Mouse (Mus musculus) forebrain, embryonic 16.5 days (tissue): Measurements from ENCODE around the gene Pik3r5. TPM values are rescaled to one million over a fixed set of nuclear protein-coding genes. Genes with fewer than 3 reads are reported as not detected.

Source experiments
- ATAC-seq: fragments of 200-750 bp; cut with Nextera tagmentation; 2 replicates; pipeline ENCODE4 v1.8.0; 2017; ENCODE audit warnings: mild to moderate bottlenecking, moderate library complexity
- H3K27ac ChIP-seq: fragments of 300-500 bp; sonication (generic); 2 replicates; pipeline ENCODE4 v1.5.1; 2014; ENCODE audit warnings: low read length, control low read depth
- H3K27me3 ChIP-seq: fragments of 300-500 bp; sonication (generic); replicated peaks from 2 replicates; pipeline ENCODE4 v1.6.1; 2014; ENCODE audit warnings: low read length; ENCODE audit not compliant: control insufficient read depth, insufficient read depth
- H3K36me3 ChIP-seq: fragments of 300-500 bp; sonication (generic); 2 replicates; pipeline ENCODE4 v1.6.1; 2014; ENCODE audit not compliant: control insufficient read depth, insufficient read depth
- H3K4me1 ChIP-seq: fragments of 300-500 bp; sonication (generic); replicated peaks from 2 replicates; pipeline ENCODE4 v1.6.1; 2014; ENCODE audit warnings: low read length; ENCODE audit not compliant: control insufficient read depth, insufficient read depth
- H3K4me2 ChIP-seq: fragments of 300-500 bp; sonication (generic); 2 replicates; pipeline ENCODE4 v1.6.1; 2014; ENCODE audit warnings: mild to moderate bottlenecking, low read length, control low read depth
- H3K4me3 ChIP-seq: fragments of 300-500 bp; sonication (generic); replicated peaks from 2 replicates; pipeline ENCODE4 v1.5.1; 2014; ENCODE audit warnings: mild to moderate bottlenecking, low read length, control low read depth
- H3K9ac ChIP-seq: fragments of 300-500 bp; sonication (generic); replicated peaks from 2 replicates; pipeline ENCODE4 v1.6.1; 2014; ENCODE audit warnings: low read depth, low read length, control low read depth
- H3K9me3 ChIP-seq: fragments of 300-500 bp; sonication (generic); 2 replicates; pipeline ENCODE4 v1.6.1; 2016; ENCODE audit warnings: low read length; ENCODE audit not compliant: control insufficient read depth
- WGBS: fragments of 180-500 bp; shearing (Covaris S2); extraction: QIAGEN DNeasy Blood & Tissue Kit; methylation state at CpG from one replicate; pipeline ENCODE4 v1.1.7; 2014; 5-methylcytosine and 5-hydroxymethylcytosine counted together
- polyA plus RNA-seq: library from polyadenylated mRNA; unstranded; fragments of >200 nt; fragmentation: Nextera tagmentation; extraction: Ambion mirVana; gene quantifications from 2 replicates; pipeline ENCODE4 v1.2.1, GENCODE M21; 2015

Pik3r5 gene
- polyA plus RNA-seq, 1 experiment from 2014 or later = 0.11 TPM

DNA sequence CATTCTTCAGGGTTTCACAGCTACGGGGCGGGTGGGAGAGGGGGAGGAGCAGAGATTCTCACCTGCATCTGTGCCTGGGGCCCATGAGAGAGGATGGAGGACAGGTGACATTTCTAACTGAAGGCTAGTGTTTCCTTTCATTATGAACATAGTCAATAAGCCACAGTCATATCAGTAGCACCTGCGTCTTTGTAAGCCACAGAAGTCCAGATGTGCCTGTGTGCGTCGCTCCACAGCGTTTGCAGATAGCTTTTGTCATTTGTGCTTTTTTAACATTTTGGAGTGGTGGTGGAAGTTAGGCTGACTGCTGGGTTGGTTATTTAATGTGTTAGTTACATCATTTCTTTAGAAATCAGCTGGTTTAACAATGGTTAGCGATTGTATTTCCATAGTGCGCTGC is 20.8 kb downstream of the Pik3r5 start:
- Histone ChIP-seq H3K9ac (no peak overlapping the region), H3K4me2 (no peak overlapping the region), H3K4me3 (no peak overlapping the region), H3K27ac (no peak overlapping the region), H3K36me3 (no peaks in the 10 kb centered on the region), H3K27me3 (no peaks in the 10 kb centered on the region), H3K9me3 (no peaks in the 10 kb centered on the region), H3K4me1 (no peaks in the 10 kb centered on the region)
- ATAC-seq = no peak
- WGBS = 96% methylated on average over 8 of the region's 8 CpGs

- no peak for ATAC-seq
- H3K27ac ChIP-seq = no peak overlapping the region
- H3K9ac ChIP-seq = no peak overlapping the region
- H3K4me3 ChIP-seq = no peak overlapping the region
- WGBS = 73% methylated on average over 6 of the region's 6 CpGs
- H3K4me2 ChIP-seq = no peak overlapping the region
- no peaks in the 10 kb centered on the region for H3K36me3 ChIP-seq
- H3K9me3 ChIP-seq = no peaks in the 10 kb centered on the region
- H3K4me1 ChIP-seq = no peaks in the 10 kb centered on the region
- no peaks in the 10 kb centered on the region for H3K27me3 ChIP-seq
Observed at GRCm38 (mm10) chr11:68453301-68453700, 21.4 kb downstream of the Pik3r5 start.

- no peak overlapping the region for H3K27ac ChIP-seq
- no peak for ATAC-seq
- H3K9ac ChIP-seq = no peak overlapping the region
- no peak overlapping the region for H3K4me3 ChIP-seq
- WGBS = 73% methylated on average over 8 of the region's 8 CpGs
- H3K36me3 ChIP-seq = no peaks in the 10 kb centered on the region
- H3K9me3 ChIP-seq = no peaks in the 10 kb centered on the region
- no peaks in the 10 kb centered on the region for H3K27me3 ChIP-seq
- H3K4me1 ChIP-seq = no peaks in the 10 kb centered on the region
- H3K4me2 ChIP-seq = no peak overlapping the region
Observed at GRCm38 (mm10) chr11:68458086-68458485, 26.2 kb downstream of the Pik3r5 start.

GRCm38 (mm10) chr11:68459021-68459420 is 27.1 kb downstream of the Pik3r5 start:
- no peak for ATAC-seq
- Histone ChIP-seq H3K4me1 (no peaks in the 10 kb centered on the region), H3K4me2 (no peak overlapping the region), H3K4me3 (no peak overlapping the region), H3K27ac (no peak overlapping the region), H3K36me3 (no peaks in the 10 kb centered on the region), H3K27me3 (no peaks in the 10 kb centered on the region), H3K9ac (no peak overlapping the region), H3K9me3 (no peaks in the 10 kb centered on the region)
- 77% methylated on average over 5 of the region's 5 CpGs for WGBS

DNA sequence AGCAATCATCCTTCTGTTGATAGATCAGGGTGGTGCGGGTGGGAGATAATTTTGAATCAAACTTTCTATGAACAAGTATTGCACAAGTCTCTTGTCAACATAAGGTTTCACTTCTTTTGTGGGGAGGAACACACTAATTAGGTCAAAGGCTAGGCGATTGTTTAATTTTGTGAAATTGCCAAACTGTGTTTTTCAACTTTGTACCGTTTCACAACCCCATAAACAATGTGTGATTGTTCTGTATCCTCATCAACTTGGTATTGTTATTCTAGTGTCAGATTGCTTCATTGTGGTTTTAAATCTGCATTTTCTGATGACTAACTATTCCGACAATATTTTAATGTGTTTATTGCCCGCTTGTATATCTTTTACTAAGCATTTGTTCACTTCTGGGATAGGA is 27.6 kb downstream of the Pik3r5 start:
- Histone ChIP-seq H3K27ac (no peak overlapping the region), H3K9me3 (no peaks in the 10 kb centered on the region), H3K4me2 (no peak overlapping the region), H3K4me3 (no peak overlapping the region), H3K4me1 (no peaks in the 10 kb centered on the region), H3K9ac (no peak overlapping the region), H3K27me3 (no peaks in the 10 kb centered on the region), H3K36me3 (no peaks in the 10 kb centered on the region)
- WGBS = 81% methylated on average over 5 of the region's 5 CpGs
- no peak for ATAC-seq

DNA sequence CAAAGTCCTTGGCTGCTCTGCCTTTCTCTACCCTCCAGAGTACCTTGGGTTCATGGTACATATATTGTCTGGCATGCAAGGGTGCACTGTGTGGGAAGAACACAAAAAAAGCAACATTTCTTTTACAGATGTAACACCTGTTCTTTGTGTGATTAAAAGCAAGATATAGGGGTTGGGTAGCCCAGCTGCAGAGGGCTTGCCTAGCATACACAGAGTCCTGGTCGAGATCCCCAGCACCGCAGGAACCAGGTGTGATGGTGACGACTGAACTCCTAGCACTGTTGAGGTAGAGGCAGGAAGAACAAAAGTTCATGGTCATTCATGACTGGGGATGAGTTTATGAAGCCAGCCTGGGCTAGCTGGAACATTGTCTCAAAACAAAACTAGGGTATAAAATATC is 30.8 kb downstream of the Pik3r5 start:
- no peak for ATAC-seq

GRCm38 (mm10) chr11:68464260-68464659 is 32.3 kb downstream of the Pik3r5 start:
- no peaks in the 10 kb centered on the region for H3K27me3 ChIP-seq
- 86% methylated on average over 5 of the region's 5 CpGs for WGBS
- no peaks in the 10 kb centered on the region for H3K4me1 ChIP-seq
- H3K36me3 ChIP-seq = no peaks in the 10 kb centered on the region
- no peaks in the 10 kb centered on the region for H3K9me3 ChIP-seq
- no peak overlapping the region for H3K4me3 ChIP-seq
- H3K4me2 ChIP-seq = no peak overlapping the region
- no peak overlapping the region for H3K27ac ChIP-seq
- H3K9ac ChIP-seq = no peak overlapping the region
- ATAC-seq = no peak

More for the DNA sequence above, 30.8 kb downstream of the Pik3r5 start:
- Histone ChIP-seq H3K36me3 (no peaks in the 10 kb centered on the region), H3K27ac (no peak overlapping the region), H3K9ac (no peak overlapping the region), H3K4me3 (no peak overlapping the region), H3K4me1 (no peaks in the 10 kb centered on the region), H3K9me3 (no peaks in the 10 kb centered on the region), H3K27me3 (no peaks in the 10 kb centered on the region), H3K4me2 (no peak overlapping the region)
- 80% methylated on average over 3 of the region's 3 CpGs for WGBS

- H3K4me3 ChIP-seq = no peak overlapping the region
- no peak overlapping the region for H3K27ac ChIP-seq
- H3K4me2 ChIP-seq = no peak overlapping the region
- H3K27me3 ChIP-seq = no peaks in the 10 kb centered on the region
- H3K4me1 ChIP-seq = no peaks in the 10 kb centered on the region
- no peaks in the 10 kb centered on the region for H3K36me3 ChIP-seq
- no peaks in the 10 kb centered on the region for H3K9me3 ChIP-seq
- no peak overlapping the region for H3K9ac ChIP-seq
- ATAC-seq = no peak
- WGBS = 83% methylated on average over 2 of the region's 2 CpGs
Observed at GRCm38 (mm10) chr11:68465090-68465489, 33.2 kb downstream of the Pik3r5 start.

DNA sequence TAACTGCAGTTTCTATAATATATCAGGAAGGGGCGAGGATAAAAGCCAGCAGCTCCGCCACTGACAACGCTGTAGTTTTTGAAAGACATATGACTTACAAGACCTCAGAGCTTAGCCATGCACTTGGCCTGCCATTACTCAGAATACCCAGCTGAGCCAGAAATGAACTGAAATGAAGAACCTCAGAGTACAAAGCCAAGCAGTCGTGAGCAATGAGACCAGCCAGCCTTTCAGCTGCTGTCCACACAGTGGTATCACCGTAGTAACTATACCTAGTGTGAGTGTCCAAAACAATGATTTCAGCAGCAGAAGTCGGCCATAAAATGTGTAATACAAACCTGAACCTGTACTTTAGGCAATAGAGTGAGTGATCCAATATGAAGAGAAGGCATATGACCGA is 35.5 kb downstream of the Pik3r5 start:
- Histone ChIP-seq H3K9ac (no peak overlapping the region), H3K4me3 (no peak overlapping the region), H3K9me3 (no peaks in the 10 kb centered on the region), H3K27me3 (no peaks in the 10 kb centered on the region), H3K4me1 (no peaks in the 10 kb centered on the region), H3K36me3 (no peaks in the 10 kb centered on the region), H3K27ac (no peak overlapping the region), H3K4me2 (no peak overlapping the region)
- 83% methylated on average over 7 of the region's 7 CpGs for WGBS
- ATAC-seq = no peak

GRCm38 (mm10) chr11:68467962-68468612 is 36.2 kb downstream of the Pik3r5 start:
- no peak overlapping the region for H3K4me3 ChIP-seq
- no peak overlapping the region for H3K27ac ChIP-seq
- no peak for ATAC-seq
- H3K9ac ChIP-seq = no peak overlapping the region
- WGBS = 53% methylated on average over 9 of the region's 9 CpGs
- no peaks in the 10 kb centered on the region for H3K9me3 ChIP-seq
- no peaks in the 10 kb centered on the region for H3K36me3 ChIP-seq
- no peaks in the 10 kb centered on the region for H3K4me1 ChIP-seq
- no peaks in the 10 kb centered on the region for H3K27me3 ChIP-seq
- H3K4me2 ChIP-seq = no peak overlapping the region
